Mouse (Mus musculus): ENCODE data around the gene Stub1.
A peak's percentile ranks its signal among the peaks of the same experiment; 100 is the strongest.

Gene Stub1

DNA sequence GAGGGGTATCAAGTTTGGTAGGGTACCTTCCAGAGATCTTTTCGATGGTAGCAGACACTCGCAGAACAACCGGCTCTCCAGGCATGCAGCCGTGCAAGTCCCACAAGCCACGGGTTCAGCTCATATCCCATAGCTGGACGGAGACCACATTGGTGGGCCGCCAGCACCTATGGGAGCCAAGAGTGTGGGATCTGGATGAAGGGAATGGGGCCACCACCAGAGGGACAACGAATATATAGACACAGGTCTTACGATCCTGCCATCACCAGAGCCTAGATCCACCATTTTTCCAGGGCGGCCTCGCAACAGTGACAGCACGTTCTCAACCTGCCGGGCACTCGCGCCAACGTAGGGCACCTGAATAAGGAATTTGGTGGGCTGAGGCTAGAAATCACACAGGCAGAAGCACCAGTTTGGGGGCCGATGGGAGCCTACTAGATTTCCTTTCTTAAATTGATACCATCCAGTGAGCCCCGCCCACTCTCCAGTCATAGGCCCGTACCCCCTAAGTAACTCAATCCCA lies 41.8 kb downstream of the Stub1 start:
- no peak for DNase-seq (ENCODE audit: low spot score in 2 of 2)

DNA sequence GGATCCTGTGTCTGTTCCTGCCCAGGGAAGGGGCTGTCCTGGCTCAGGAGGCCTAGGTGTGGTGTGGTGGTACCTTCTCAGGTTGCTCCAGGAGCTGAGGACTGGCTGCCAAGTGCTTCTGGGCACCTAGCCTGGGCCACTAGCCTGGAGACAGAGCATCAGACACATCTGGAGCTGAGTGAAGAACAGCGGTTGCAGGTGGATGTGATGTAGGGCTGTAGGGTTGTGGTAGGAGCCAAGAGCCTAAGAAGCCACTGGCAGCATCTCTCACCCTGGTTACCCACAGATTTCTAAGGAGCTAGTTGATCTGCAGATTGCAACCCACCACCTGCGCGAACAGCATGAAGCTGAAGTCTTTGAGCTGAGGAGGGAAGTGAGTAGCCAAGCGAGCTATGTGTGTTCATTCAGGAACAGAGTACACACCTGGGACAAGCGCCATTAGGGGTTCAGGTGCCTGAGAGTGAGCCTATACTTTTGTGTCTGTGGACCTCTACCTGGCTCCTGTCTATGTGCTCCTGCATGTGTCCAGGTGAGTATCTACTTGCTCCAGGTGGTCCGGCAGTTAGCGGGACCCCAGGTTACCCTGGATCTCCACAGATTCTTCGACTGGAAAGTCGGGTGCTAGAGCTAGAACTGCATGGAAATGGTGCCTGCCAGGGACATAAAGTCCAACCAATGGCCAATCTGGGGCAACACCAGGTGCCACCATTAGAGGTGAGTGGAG lies 46.3 kb downstream of the Stub1 start:
- DNase-seq (ENCODE audit: low spot score in 2 of 2), result no peak

DNA sequence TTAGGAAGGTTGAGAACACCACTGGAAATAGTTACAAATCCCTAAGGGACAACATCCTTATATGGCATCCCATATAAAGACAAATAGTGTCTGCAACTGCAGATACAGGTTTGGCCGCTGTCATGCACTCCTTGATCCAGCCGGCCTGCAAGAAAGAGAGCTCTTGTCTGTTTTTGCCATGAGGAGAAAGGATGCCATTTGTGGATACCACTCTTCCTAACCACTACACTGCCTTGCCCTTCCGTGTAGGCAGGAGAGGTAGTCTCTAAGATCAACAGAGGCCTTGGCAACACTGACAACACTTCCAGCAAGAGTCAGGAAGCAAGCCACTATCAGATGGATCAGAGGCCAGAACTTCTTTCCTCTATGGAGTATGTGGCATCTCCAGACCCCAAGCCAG lies 46.9 kb downstream of the Stub1 start, which contains the start of gene Ccdc78:
TSS of gene Ccdc78 (plus strand) at position 301 of the 400 bp plus-strand sequence.
- DNase-seq (ENCODE audit: low spot score in 2 of 2), result no peak

DNA sequence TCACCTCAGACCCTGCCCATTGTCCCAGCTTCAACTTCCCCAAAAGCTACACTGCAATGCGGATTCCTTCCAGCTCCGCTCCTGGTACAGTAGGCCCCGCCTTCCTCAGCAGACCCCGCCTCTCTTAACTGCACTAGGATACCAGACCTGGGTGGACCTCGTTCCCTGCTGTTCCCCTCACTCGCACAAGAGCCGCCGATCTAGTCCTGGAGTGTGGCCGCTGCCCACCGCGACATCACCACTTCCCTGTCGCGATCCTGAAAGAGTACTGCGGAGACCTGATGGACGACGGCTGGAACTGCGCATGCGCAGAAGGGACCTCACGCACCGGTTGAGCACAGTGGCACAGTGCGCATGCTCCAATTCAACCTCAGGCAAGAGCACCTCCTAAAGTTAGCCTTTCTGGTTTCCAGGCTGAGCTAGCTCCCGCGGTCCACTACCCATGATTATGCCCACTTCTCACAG lies 47.9 kb downstream of the Stub1 start, which contains the start of gene Haghl:
TSS of gene Haghl (minus strand) at position 393 of the 465 bp plus-strand sequence.
- DNase-seq (ENCODE audit: low spot score in 2 of 2), result peak; percentile 98 to 99

DNA sequence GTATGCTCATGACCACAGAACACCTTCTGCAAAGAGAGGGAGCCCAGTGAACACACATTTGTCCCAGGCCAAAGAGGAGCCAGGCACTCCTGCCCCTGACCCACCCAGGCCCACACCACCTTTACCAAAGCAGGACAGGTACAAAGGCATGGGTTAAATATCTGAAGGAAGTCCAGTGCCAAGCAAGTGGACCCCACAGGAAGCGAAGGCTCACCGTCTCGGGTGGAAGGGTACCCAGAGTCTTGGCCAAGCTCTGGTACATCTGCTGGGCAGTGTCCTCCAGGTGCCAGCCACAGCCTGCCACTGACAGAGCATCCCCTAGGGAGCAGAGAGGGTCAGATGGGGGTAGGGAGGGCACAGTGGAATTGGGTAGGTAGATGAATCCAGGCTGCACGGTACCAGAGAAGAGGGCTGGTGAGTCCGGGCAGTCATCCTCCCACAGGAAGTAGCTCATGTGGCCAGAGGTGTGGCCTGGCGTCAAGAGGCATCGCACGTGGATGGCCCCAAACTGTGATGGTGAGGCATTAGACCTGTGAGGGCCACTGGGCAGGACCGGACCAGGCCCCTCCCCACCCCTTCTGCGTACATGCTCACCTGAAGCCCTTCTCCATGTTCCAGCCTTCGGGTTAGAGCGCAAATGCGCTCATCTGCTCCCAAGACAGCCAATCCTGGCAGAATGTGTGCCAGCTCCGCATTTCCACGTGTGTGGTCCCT lies 49.2 kb downstream of the Stub1 start:
- DNase-seq (ENCODE audit: low spot score in 2 of 2), result no peak

DNA sequence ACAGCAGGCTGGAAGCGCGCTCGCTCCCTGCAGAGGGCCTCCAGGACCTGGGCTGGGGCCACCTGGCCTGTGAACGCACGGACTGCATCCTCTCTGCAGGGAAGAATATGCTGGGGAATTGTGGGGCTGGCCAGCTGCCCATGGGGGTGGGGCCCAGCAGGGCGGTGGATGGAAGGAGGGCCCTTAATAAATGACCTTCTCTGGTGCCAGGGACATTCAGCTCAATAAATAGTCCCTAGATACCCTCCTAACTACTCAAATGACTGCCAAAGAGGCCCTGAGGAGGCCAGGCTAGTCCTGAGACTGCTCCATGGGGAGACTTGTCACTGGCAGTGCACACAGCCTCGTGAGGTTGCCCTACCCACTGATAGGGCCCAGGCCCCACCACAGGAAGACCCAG lies 50.1 kb downstream of the Stub1 start:
- DNase-seq (ENCODE audit: low spot score in 2 of 2), result no peak

DNA sequence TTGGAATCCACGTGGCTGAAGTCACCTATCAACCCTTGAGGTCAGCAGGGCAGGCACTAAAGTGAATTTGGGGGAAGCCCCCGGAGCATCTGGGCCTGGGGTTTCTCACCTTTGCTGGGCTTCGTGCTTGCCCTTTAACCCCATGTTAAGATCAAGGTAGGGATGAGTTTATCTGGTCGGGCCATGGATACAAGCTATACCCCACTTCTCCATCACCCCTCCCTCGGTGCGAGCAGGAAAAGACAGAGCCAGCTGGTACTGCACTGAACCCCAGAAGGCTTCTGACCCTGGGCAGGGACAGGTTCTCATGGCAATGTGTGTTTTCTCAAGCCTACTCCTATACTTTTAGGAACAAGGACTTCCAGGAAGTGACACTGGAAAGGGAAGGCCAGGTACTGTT lies 51.9 kb downstream of the Stub1 start:
- no peak for DNase-seq (ENCODE audit: low spot score in 2 of 2)

All from right cerebral cortex, adult 2 months (tissue).